Mouse (Mus musculus) intestine, embryonic 14.5 days (tissue): ENCODE measurements around the gene Pnma5. TPM values are rescaled to one million over a fixed set of nuclear protein-coding genes. Genes with fewer than 3 reads are reported as not detected.
"Not testable (repeated sequence)": the region's sequence is repeated elsewhere in the genome, so short reads cannot be mapped to it uniquely, and the experiment has no call there.

ENCODE experiments used
- ATAC-seq: fragments of 200-750 bp; cut with Nextera tagmentation; replicated peaks from 2 replicates; pipeline ENCODE4 v1.8.0; 2017; ENCODE audit warnings: low read depth, moderate number of reproducible peaks, moderate TSS enrichment, moderate library complexity; ENCODE audit not compliant: low FRiP score, low TSS enrichment
- DNase-seq: peaks from one replicate; pipeline ENCODE4 v3.0.0-alpha.2; 2018; ENCODE audit warnings: low spot score
- H3K27ac ChIP-seq: fragments of 300-500 bp; sonication (generic); 2 replicates; pipeline ENCODE4 v1.5.1; 2014; ENCODE audit warnings: low read depth, mild to moderate bottlenecking, control low read depth
- H3K27me3 ChIP-seq: fragments of 300-500 bp; sonication (generic); replicated peaks from 2 replicates; pipeline ENCODE4 v1.6.1; 2014; ENCODE audit warnings: low read length, control low read depth; ENCODE audit not compliant: control insufficient read depth, insufficient read depth
- H3K36me3 ChIP-seq: fragments of 300-500 bp; sonication (generic); 2 replicates; pipeline ENCODE4 v1.6.1; 2014; ENCODE audit warnings: low read length, control low read depth; ENCODE audit not compliant: control insufficient read depth, insufficient read depth
- H3K4me1 ChIP-seq: fragments of 300-500 bp; sonication (generic); replicated peaks from 2 replicates; pipeline ENCODE4 v1.6.1; 2014; ENCODE audit warnings: low read length, control low read depth, mixed read lengths; ENCODE audit not compliant: control insufficient read depth, insufficient read depth
- H3K4me2 ChIP-seq: fragments of 300-500 bp; sonication (generic); 2 replicates; pipeline ENCODE4 v1.6.1; 2014; ENCODE audit warnings: low read length
- H3K4me3 ChIP-seq: fragments of 300-500 bp; sonication (generic); 2 replicates; pipeline ENCODE4 v1.5.1; 2014; ENCODE audit warnings: low read depth, low read length, control low read depth, mixed read lengths
- H3K9ac ChIP-seq: fragments of 300-500 bp; sonication (generic); 2 replicates; pipeline ENCODE4 v1.6.1; 2014; ENCODE audit warnings: mild to moderate bottlenecking, low read length
- H3K9me3 ChIP-seq: fragments of 300-500 bp; sonication (generic); 2 replicates; pipeline ENCODE4 v1.6.1; 2016; ENCODE audit warnings: low read length, control low read depth; ENCODE audit not compliant: control insufficient read depth
- whole genome bisulfite sequencing: fragments of 180-500 bp; shearing (Covaris S2); extraction: QIAGEN DNeasy Blood & Tissue Kit; methylation state at CpG from one replicate; pipeline ENCODE4 v1.1.7; 2014; 5-methylcytosine and 5-hydroxymethylcytosine counted together
- polyA plus RNA-seq: library from polyadenylated mRNA; unstranded; fragments of >200 nt; fragmentation: Nextera tagmentation; extraction: Ambion mirVana; gene quantifications from 2 replicates; pipeline ENCODE4 v1.2.1, GENCODE M21; 2014

Pnma5 gene
- polyA plus RNA-seq, result 0.09 and 0.26 TPM in 2 replicates

DNA sequence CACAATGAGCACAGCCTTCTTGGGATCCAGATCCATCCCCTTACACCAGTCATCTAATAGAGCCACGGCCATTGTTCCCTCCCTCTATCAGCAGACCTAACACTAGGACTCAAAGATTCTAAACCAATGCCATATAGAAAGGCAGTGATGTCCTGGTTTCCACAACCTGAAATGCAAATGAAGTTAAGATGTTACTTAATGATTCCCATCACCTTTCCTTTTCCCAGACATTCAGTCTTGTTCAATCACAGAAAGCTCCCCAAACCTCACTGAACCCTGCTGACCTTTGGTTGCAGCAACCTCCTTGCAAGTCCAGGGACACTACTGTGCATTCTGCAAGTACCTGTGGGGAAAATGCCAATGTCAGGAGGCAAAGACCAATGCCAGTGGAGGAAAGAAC lies at the start of gene Pnma5:
TSS of gene Pnma5 (minus strand) at position 101 of the 400 bp plus-strand sequence.
- Histone ChIP-seq H3K9me3 (no peaks in the 10 kb centered on the region), H3K4me3 (no peak within 1 kb of the TSS), H3K27ac (no peak within 1 kb of the TSS), H3K27me3 (no peaks in the 10 kb centered on the region), H3K4me2 (no peak within 1 kb of the TSS), H3K9ac (no peak within 1 kb of the TSS), H3K36me3 (no peaks in the 10 kb centered on the region), H3K4me1 (no peaks in the 10 kb centered on the region)
- 68% methylated on average over 1 of the region's 1 CpGs for WGBS
- DNase-seq (no peak), ATAC-seq (no peak)

DNA sequence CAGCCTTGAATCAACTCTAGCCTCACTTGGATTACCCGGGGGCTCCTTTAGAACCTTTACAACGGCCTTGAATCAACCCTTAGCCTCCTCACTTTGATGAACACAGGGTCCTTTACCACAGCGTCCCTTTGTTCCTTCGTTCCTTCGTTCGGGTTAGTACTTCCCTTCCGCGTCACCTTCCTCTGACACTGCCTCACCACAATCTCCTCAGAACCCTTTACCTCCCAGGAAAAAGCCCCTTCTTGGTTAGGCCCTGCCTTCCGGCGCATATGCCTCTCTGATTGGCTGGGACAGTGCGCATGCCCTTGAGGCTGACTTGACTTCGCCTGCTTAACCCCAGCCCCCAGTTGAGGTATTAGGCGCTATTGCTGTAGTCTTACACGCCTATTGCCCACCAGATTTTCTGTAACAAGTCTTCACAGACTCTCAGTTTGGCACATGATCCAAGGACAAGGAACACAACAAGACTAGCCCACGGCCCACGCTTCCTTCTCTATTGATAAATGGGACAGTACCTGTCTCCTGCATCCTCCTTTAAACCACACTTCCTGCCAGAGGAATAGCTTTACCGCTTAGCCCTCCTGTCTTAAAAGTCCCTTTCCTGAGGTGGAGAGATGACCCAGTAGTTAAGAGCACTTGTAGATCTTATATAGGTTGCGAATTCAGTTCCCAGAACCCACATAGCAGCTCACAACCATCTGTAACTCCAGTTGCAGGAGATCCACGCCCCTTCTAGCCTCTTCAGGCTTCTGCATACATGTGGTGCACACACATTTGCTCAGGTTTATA lies 45.6 kb upstream of the Pnma5 start, which contains the start of gene Xlr4a:
TSS of gene Xlr4a (minus strand) at position 212 of the 789 bp plus-strand sequence.
- ATAC-seq, H3K4me2 ChIP-seq, H3K4me1 ChIP-seq, H3K9ac ChIP-seq, H3K4me3 ChIP-seq, H3K9me3 ChIP-seq, H3K27ac ChIP-seq, H3K27me3 ChIP-seq, H3K36me3 ChIP-seq, DNase-seq: not testable (repeated sequence)
- WGBS, result 82% methylated on average over 18 of the region's 19 CpGs

DNA sequence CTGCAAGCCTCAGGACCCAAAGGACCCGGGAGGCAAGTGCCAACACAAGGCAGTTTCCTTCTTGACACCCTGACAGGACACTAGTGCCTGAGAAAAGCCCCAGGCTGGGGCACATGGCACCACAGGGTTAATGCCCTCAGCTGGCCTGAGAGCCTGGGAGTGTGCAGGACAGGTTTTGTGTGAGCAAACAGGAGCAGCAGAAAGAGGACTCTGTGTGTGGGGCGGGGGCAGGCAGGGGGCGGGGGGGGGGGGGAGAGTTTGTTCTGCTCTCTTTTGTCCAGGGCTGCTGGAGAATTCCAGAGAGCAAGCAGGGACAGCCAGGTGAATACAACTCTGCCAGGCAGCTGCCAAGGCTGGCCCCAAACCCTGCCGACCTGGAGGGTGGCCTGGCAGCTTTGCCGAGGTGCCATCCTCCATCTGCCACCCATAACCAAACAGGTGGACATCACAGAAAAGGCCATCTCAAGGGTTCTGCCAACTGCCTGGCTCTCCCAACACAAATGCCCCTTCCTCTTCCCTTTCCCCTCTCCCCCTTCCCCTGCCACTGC lies 29.9 kb upstream of the Pnma5 start:
- not testable (repeated sequence) for H3K36me3 ChIP-seq, H3K4me1 ChIP-seq, ATAC-seq, H3K4me2 ChIP-seq, H3K9me3 ChIP-seq, DNase-seq, H3K27me3 ChIP-seq, H3K9ac ChIP-seq, H3K4me3 ChIP-seq, H3K27ac ChIP-seq
- WGBS, result 60% methylated on average over 1 of the region's 5 CpGs

DNA sequence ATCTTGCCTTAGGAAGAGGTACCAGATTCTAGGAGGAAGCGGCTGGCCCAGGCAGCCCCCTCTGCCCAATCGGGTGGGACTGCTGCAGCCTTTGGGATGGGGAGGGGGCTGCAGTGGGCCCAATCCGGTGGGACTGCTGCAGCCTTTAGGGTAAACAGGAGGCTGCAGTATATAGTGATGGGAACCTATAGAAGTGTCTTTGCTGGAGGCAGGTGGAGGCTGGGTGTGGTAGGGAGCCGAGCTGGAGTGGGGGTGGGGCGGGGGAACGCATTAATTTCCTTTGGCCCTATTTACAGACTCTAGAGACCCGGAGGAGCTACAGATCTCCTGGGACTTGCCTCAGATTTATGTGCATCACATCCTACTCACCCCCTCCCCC lies 27.5 kb upstream of the Pnma5 start, which contains the start of gene Pnma3:
TSS of gene Pnma3 (plus strand) at position 373 of the 379 bp plus-strand sequence.
- Histone ChIP-seq H3K4me3 (peak within 1 kb of the TSS; percentile 15; the same call in 1 of the 2 replicates), H3K27ac (no peak within 1 kb of the TSS), H3K9me3 (no peaks in the 10 kb centered on the region), H3K9ac (no peak within 1 kb of the TSS), H3K4me1 (no peaks in the 10 kb centered on the region), H3K27me3 (0 out of 2 replicates have a peak, but pooled peaks cover 2% of the 10 kb centered on the region), H3K36me3 (no peaks in the 10 kb centered on the region), H3K4me2 (peak within 1 kb of the TSS; percentile 41)
- WGBS, result 32% methylated on average over 7 of the region's 7 CpGs
- ATAC-seq (0 out of 2 replicates have a peak, but pooled peaks have one; percentile 27), DNase-seq (no peak)

DNA sequence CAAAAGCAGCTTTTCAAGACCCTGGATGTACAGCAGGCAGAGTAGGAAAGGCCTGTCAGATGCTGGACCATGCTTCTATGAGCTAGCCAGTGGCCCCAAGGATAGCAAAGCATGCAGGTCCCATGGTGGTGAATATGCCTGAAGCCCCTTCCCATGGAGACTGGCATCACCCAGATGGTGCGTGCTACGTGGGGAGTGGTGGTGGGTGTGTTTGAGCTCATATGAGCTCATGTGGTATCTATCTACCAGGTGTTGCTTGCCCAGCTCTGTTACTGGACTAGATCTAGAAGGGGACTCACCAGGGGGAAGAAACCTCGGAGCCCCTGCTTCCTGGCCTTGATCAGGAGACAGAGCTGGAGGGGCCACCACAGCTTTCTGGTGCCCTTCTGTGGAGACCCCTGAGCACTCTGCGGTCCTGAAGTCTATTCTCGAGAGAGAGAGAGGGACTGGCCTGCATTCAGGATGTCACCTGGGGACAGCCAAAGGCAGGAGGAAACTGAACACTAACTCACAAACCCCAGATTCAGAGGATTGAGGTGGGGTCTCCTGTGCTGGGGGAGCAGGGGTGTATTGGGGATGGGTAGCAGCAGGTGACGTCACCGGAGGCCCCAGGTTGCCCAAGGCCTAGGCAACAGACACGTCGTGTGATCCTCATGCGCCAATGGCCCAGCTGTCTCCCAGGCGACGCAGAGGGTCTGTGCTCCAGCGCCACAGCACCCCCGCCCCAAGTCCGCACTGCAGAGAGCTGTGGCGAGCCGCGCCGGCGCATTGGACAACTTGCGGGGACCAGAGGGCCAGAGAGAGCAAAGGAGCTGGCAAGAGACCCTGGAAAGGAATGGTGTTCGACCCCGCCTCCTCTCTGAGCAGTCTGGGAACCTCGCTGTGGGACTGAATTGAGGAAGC lies 26.9 kb upstream of the Pnma5 start:
- WGBS, result 29% methylated on average over 24 of the region's 24 CpGs
- H3K4me1 ChIP-seq, result no peaks in the 10 kb centered on the region
- 0 out of 2 replicates have a peak, but pooled peaks cover 2% of the 10 kb centered on the region for H3K27me3 ChIP-seq
- H3K4me2 ChIP-seq, result peak overlapping the region; percentile 41
- ATAC-seq (no peak), DNase-seq (no peak)
- H3K4me3 ChIP-seq, result peak overlapping the region; percentile 15; the same call in 1 of the 2 replicates
- no peaks in the 10 kb centered on the region for H3K9me3 ChIP-seq
- H3K27ac ChIP-seq, result no peak overlapping the region
- H3K9ac ChIP-seq, result no peak overlapping the region
- no peaks in the 10 kb centered on the region for H3K36me3 ChIP-seq

DNA sequence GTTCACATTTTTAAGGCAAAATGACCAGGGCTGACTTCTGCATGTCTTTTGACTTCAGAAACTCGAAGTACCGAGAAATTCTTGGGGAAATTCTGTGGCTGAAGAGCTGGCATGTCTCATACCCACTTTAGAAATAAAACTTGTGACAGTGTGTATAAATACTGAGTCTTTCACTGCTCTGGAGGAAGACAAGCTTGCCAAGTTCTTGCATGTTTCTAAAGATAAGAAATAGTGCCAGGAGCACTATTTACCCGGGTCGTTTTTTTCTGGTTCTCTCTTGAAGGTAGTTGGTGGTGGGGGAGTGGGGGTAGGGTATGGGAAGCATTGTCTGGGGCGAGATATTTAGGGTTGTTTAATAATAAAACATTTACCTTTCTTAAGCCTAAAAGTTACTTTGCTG lies 25.4 kb upstream of the Pnma5 start:
- Histone ChIP-seq H3K9me3 (no peaks in the 10 kb centered on the region), H3K36me3 (no peaks in the 10 kb centered on the region), H3K27me3 (0 out of 2 replicates have a peak, but pooled peaks cover 2% of the 10 kb centered on the region), H3K9ac (no peak overlapping the region), H3K27ac (no peak overlapping the region), H3K4me3 (no peak overlapping the region), H3K4me1 (no peaks in the 10 kb centered on the region), H3K4me2 (no peak overlapping the region)
- WGBS, result 39% methylated on average over 5 of the region's 5 CpGs
- no peak for DNase-seq
- ATAC-seq, result no peak

DNA sequence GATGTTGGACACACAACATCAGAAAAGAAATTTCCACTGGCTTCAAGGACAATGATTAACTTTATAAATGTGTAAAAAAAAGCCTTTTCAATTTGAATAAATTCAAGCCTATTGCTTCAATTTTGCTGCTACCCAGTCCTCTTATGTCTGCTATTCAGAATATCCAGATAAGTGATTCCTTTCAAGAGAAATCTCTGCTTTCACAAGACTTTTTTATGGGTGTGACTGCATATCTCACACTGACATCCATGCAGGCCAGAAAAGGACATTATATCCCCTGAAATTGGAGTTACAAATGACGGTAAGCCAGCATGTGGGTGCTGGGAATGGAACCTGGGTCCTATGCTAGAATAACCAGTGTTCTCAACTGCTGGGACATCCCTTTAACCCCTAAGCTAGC lies 24.6 kb upstream of the Pnma5 start:
- H3K36me3 ChIP-seq, result no peaks in the 10 kb centered on the region
- no peak overlapping the region for H3K4me2 ChIP-seq
- whole genome bisulfite sequencing, result 79% methylated on average over 1 of the region's 1 CpGs
- no peaks in the 10 kb centered on the region for H3K4me1 ChIP-seq
- no peaks in the 10 kb centered on the region for H3K9me3 ChIP-seq
- DNase-seq, result no peak
- H3K27ac ChIP-seq, result no peak overlapping the region
- 0 out of 2 replicates have a peak, but pooled peaks cover 2% of the 10 kb centered on the region for H3K27me3 ChIP-seq
- no peak for ATAC-seq
- no peak overlapping the region for H3K4me3 ChIP-seq
- no peak overlapping the region for H3K9ac ChIP-seq

DNA sequence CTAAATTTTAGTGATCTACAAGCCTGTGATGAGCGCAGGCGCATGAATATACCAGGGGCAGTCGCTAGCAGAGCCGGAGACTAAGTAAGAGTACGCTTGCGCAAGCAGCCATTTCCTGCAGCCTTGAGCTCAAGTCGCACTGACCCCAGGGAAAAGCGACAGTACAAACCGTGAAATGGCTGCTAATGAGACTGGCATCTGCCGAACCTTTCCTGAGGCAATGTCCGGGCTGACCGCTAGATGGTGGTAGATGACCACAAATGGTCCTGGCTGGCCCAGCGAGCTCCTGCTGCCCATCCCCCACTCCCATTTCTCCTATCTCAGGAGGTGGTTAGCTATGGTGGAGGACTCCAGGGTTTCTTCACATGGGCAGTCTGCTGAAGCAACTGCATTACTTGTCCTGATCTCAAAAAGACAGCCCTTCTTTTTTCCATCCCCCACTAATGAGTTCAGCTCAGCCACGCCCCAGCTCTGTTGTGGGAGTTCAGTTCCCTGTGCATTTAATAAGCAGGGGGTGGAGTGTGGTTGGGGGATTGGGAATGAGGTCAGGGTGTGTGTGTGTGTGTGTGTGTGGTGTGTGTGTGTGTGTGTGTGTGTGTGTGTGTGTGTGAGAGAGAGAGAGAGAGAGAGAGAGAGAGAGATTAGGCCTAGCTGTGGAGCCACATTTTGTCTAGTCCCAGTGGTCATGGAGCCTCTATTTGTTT lies 17.1 kb upstream of the Pnma5 start:
- DNase-seq (peak; percentile 96), ATAC-seq (peak; percentile 87)
- H3K27me3 ChIP-seq, result no peaks in the 10 kb centered on the region
- no peaks in the 10 kb centered on the region for H3K4me1 ChIP-seq
- H3K4me2 ChIP-seq, result peak overlapping the region; percentile 15; the same call in 1 of the 2 replicates
- WGBS, result 11% methylated on average over 14 of the region's 14 CpGs
- H3K9me3 ChIP-seq, result no peaks in the 10 kb centered on the region
- H3K27ac ChIP-seq, result no peak overlapping the region
- no peak overlapping the region for H3K9ac ChIP-seq
- no peaks in the 10 kb centered on the region for H3K36me3 ChIP-seq
- no peak overlapping the region for H3K4me3 ChIP-seq
